Mouse (Mus musculus): ENCODE measurements around the gene Igfbp4.

Gene Igfbp4

DNA sequence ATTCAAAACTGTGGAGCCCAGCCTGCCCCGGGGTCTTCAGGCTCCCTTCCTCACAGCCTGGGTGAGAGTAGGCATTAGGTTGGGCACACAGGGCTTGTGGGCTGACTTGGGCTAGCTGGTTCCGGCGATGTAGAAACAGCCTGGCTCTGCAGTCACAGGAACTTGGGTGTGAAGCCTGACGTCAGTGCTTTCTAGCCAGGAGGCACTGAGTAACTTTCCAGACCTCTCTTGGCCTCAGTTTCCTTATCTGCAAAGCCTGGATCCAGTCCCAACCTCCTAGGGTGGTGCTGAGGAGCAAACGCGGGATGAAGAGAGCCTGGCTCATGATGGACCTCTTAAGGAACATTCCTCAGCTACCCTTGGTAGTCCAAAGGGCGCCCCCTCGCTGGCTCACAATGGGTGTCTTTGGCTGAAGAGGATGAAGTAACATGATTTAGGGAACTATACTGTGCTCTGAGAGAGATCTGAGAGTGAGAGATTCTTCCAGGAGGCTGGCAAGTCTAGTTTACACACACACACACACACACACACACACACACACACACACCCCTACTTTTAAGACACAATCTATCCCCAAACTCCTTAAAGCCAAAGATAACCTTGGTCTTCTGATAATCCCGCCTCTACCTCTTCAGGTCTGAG, 40.0 kb downstream of the Igfbp4 start:
- no peak for DNase-seq (ENCODE audit: extremely low read depth, low read depth)

GRCm38 (mm10) chr11:99081566-99081965, 40.5 kb downstream of the Igfbp4 start:
- no peak for DNase-seq (ENCODE audit: extremely low read depth, low read depth)

DNA sequence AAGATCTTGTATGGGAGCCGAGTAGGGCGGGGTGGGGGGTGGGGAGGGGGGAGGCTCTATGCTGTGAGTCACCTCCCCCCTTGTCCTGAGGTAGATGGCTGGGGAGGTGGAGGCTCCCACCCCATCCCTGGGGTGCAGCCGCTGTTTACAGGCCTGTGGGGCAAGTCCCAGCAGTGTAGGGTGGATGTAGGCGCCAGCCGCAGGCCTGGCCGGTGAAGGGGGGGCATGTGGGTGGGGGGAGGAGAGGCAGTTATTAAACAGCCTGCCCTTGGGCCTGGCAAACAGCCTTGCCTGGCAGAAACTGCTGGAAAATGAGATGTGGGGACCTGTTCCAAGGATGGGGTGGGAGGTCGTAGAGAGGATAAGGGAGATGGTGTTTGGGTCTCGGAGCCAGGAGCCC, 41.1 kb downstream of the Igfbp4 start:
- no peak for DNase-seq (ENCODE audit: extremely low read depth, low read depth)

GRCm38 (mm10) chr11:99083516-99083915, 42.5 kb downstream of the Igfbp4 start:
- no peak for DNase-seq (ENCODE audit: extremely low read depth, low read depth)

GRCm38 (mm10) chr11:99084366-99084765, 43.3 kb downstream of the Igfbp4 start:
- DNase-seq (ENCODE audit: extremely low read depth, low read depth), result no peak

GRCm38 (mm10) chr11:99088486-99088885, 47.4 kb downstream of the Igfbp4 start:
- no peak for DNase-seq (ENCODE audit: extremely low read depth, low read depth)

DNA sequence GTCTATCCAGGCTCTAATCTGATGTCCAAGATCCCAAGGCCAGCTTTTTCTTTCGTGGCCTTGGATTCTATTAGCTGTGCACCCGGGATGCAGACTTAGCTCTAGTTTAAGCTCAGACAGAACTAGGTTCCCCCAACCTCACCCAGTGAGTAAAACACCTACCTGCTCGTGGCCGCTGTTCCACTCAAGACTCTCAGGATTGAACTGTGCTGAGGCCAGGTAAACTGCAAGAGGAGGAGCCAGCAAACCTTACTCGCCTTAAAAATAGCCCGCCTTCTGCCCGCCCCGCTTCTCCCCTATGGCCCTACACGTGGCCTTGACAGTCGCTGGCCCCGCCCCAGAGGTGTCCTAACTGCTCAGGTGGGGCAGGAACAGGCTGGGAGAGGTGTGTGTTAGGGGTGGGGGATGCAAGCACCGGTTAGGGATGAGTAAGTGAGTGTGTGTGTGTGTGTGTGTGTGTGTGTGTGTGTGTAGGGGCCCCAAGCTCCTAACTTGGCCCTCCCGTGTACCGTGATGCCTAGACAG, 48.1 kb downstream of the Igfbp4 start, which contains the start of gene Tns4:
Gene Tns4 (minus strand): TSS at position 230 of the 525 bp plus-strand sequence.
- DNase-seq (ENCODE audit: extremely low read depth, low read depth), result no peak

- DNase-seq (ENCODE audit: extremely low read depth, low read depth), result no peak
Observed at GRCm38 (mm10) chr11:99090391-99090790, 49.3 kb downstream of the Igfbp4 start.

DNA sequence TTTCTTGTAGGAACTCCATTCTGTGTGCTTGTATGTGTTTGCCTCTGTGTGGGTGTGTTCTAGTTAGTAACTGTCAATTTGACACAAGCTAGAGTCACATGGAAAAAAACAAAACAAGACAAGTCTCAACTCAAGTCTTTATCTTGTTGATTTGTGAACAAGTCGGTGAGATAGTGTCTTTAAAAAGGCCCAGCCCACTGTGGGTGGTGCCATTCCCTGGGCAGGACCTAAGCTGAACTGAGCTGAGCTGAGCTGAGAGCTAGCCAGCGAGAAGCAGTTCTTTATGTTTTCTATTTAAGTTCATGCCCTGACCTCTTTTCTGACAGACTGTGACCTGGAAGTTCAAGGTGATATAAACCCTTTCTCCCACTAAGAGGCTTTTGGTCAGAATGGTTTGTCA, 50.6 kb downstream of the Igfbp4 start:
- DNase-seq (ENCODE audit: extremely low read depth, low read depth), result no peak

DNA sequence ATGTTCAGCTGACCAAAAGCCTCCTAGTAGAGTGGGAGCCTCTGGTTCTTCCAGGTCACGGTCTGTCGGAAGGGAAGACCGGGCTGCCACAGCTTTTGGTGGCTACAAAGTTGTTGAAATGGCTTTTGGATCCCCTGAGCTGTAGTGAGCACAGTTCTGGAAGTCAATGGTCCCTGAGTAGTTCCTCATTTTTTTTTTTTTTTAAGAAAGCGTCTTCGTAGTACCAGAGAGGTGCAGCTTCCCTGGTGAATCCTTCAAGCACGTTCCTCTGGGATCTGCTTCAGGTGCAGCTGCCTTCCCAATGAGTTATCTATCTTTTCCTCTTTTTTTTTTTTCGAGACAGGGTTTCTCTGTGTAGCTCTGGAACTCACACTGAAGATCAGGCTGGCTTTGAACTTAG, 52.7 kb downstream of the Igfbp4 start:
- no peak for DNase-seq (ENCODE audit: extremely low read depth, low read depth)

DNA sequence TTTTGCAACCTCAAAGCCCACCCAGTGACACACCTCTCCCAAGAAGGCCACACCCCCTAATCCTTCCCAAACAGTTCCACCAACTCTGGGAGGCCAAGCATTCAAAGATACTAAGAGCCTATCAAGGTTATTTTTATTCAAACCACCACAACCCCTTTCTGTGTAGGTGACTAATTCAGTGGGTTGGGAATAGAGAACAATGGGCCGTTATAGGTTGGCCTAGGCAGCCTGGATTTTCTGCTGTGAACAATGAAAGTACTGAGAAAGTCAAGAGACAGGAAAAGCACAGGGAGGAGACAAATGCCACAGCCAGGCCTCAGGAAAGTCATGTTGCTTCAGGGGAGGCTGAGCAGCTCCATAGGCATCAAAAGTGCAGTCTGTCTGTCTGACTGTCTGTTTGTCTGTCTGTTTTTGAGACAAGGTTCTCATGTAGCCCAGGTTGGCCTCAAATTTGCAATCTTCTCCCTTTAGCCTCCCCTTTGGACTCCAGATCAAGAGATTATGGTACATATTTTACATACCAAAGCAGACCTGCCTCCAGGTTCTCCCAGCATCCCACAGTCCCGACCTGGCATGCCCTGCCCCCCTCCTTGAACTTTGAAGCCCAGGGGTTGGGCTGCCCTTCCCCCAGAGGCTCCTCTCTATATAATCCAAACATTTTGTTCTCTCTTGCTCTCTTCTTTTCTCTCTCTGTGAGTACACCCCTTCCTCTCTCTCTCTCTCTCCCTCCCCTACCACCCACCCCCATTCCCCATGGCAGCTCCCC, 54.0 kb downstream of the Igfbp4 start:
- no peak for DNase-seq (ENCODE audit: extremely low read depth, low read depth)

DNA sequence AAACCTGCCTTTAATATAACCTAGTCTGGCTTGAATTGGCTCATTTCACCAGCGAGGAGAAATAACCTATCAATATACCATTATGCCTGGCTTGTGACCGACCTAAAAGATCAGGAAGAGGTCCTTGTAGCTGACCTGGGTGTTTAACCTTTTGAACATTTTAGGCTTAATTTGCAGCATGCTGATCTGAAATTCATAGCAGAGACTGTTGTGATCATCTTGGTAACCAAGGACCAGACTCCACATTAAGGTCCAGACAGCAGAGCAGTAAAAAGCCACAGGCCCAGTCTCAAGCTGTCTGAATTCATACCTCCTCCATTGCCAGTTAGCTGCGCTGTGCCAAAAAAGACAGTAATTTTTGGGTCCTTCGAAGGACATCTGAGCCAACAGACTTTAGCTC, 54.7 kb downstream of the Igfbp4 start:
- DNase-seq (ENCODE audit: extremely low read depth, low read depth), result no peak

- no peak for DNase-seq (ENCODE audit: extremely low read depth, low read depth)
Observed at GRCm38 (mm10) chr11:99096417-99096816, 55.4 kb downstream of the Igfbp4 start.

DNA sequence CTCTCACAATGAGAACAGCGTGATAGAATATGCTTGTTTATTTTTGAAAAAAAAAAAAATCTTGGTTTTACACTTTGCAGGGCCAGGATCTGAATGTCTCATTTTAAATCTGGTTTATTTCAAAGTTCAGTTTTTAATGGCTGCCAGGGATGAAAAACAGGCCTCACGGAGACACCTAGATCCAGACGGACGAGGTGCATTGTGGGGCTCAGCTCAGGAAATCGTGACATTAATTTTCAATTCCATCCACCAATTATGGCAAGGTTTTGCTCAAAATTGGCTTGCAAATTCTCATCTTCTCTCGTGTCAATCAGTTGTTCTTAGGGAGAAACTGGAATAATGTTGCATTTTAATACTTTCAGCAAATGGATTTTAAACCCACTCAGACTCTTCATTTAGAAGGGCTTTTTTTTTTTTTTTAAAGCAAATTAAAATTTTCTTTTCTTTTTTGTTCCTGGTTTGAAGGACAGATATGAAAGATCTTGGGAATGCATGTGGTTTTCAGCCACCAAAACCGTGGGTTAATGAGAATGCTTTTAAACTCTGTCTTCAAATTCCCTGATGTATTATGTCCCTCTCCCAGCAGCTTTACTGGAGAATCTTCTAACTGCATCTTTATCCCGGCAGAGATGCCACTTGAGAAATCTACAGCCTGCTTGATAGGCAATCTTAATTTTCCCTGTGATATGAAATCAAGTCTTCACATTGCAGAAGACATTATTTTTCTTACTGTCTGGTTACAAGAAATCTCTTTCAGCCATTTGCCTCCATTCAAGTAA, 56.1 kb downstream of the Igfbp4 start:
- DNase-seq (ENCODE audit: extremely low read depth, low read depth), result no peak

GRCm38 (mm10) chr11:99098924-99099323, 57.9 kb downstream of the Igfbp4 start:
- no peak for DNase-seq (ENCODE audit: extremely low read depth, low read depth)

DNA sequence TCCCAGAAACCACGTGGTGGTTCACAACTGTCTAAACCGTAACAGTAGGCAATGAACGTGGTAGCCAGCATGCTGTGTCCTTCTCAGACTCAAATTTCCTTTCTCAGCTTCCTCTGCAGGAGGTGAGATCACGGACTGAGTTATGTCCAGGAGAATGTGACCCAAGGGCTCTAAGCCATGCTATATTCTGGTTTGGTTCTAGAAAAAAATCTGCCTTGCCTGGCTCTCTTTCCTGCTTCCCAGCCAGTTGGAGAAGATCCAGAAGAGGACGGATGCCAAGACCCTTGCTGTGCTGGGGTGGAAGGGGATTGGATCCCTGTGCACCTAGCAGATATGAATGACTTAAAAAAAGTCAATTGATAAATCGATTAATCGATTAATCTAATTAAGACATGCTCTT, 58.5 kb downstream of the Igfbp4 start:
- no peak for DNase-seq (ENCODE audit: extremely low read depth, low read depth)

DNA sequence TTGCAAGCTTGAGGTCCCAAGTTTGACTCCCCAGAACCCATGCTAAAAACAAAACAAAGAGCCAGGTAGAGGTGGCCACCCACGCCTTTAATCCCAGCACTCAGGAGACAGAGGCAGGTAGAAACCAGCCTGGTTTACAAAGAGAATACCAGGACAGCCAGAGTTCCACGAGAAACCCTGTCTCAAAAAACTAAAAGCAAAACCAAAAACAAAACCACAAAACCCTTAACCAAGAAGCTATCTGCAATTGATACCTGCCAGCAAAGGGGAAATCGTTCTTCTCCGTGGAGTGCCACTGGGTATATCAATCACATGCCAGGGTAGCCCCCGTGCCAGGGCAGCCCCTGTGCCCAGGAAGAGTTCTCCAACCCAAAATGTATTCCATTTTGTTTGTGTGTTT, 59.2 kb downstream of the Igfbp4 start:
- no peak for DNase-seq (ENCODE audit: extremely low read depth, low read depth)

GRCm38 (mm10) chr11:99101693-99102092, 60.6 kb downstream of the Igfbp4 start:
- no peak for DNase-seq (ENCODE audit: extremely low read depth, low read depth)

GRCm38 (mm10) chr11:99102575-99103270, 61.7 kb downstream of the Igfbp4 start:
- no peak for DNase-seq (ENCODE audit: extremely low read depth, low read depth)
